Mouse (Mus musculus): ENCODE data around the gene Gm826.

Gm826 gene

DNA sequence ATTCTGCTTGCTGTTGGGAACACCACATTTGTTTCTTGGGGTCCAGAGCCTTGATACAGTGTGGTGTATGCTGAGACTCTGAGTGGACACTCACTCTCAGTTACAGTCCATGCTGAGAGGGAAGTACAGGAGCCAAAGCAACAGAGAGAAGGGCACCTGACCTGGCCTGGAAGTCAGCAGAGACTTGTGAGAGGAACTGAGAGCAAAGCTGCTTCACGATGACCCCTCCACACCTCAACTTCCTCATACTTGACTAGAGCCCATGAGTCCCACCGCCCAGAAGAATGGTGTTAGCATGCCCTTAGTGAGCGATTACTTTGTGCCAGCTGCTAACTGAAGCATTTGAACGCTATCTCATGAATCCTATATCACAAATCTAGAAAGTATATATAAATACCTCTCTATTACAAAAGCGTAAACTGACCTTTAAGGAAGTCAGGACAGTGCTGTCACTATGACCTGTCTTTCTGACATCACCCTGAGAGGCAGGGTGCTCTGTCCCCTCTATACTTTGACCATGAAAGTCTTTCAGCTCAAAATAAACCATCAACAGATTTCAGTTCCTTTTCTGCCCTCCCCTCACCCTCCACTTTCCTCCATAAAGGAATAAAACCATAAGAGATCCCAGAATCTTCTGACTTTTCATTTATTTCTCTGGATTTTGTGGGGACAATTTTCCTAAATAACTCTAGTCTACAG lies 57.9 kb downstream of the Gm826 start:
- no peak for DNase-seq (ENCODE audit: low read depth)

DNA sequence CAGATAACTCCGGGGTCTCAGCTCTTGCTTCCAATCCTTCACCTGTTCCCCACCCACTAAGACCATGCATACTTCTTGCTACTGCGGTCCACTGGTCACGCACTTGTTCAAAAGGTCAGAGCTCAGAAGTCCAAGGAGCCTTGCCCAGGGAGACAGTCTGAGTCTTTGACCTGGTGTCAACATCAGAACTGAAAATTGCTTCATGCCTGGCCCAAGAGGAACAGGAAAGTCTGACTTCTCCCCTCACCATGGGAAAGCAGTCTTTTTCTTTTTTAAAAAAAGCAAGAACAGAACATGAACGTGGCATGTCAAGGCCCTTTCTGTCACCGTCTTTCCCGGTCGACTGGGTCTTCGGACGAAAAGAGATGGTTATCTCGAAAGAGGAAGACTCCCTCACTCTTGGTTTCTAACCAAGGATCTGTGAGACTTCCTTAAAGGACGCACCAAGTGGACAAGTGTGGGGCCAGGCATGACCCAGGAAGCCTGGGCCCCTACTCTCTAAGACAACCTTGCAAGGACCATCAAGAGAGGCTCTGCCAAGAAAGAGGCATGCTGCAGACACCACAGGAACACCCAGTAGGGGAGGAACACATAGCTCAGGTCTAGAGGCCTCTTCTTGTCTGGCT lies 66.0 kb downstream of the Gm826 start:
- no peak for DNase-seq (ENCODE audit: low read depth)

DNA sequence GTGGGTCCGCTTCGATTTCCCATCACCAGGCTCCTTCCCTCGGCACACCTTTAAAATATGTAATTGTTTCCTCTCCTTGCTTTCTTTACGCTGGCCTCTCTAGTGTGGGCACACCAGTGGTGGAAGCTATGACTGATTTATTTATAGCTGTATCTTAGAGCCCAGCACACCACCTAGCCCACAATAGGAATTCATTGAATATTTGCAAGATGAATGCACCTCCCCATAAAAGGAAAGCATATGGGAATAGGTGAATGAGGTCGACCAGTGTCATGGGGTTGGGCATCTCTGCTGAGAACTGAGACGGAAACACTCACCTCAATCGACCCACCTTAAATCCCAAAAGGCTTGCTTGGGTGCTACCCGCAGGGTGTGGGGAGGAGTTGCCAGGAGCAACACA lies 70.1 kb downstream of the Gm826 start:
- no peak for DNase-seq (ENCODE audit: low read depth)

DNA sequence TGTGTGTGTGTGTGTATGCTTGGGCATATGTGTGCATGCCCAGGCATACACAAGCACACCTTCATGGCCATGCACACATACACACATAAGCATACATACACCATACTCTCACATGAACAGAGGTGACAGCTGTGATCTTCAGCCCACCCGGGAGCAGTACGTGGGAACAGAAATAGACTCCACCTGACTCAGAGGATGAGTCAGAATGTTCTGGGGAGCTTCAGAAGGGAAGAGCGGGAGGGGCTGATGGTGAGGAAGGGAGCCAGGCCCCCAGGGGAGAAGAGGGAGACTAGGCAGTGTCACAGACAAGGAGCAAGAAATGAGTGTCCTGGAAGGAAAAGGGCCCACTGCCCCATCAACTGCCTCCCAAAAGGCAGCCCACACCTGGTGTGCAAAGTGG lies 72.4 kb downstream of the Gm826 start:
- DNase-seq (ENCODE audit: low read depth) = peak; percentile 30

Data from NIH3T3 (cell line).